Mouse (Mus musculus) embryonic facial prominence, embryonic 14.5 days (tissue): ENCODE data around the gene Atxn7l2. TPM values are rescaled to one million over a fixed set of nuclear protein-coding genes. Genes with fewer than 3 reads are reported as not detected.

ENCODE experiments used
- ATAC-seq: fragments of 200-750 bp; cut with Nextera tagmentation; 2 replicates; pipeline ENCODE4 v1.8.0; 2017; ENCODE audit warnings: low read depth, moderate number of reproducible peaks, moderate TSS enrichment
- DNase-seq: peaks from one replicate; pipeline ENCODE4 v3.0.0-alpha.2; 2015; ENCODE audit warnings: low spot score
- H3K27ac ChIP-seq: fragments of 300-500 bp; sonication (generic); replicated peaks from 2 replicates; pipeline ENCODE4 v1.5.1; 2014; ENCODE audit warnings: low read depth, mild to moderate bottlenecking, low read length, moderate library complexity
- H3K27me3 ChIP-seq: fragments of 300-500 bp; sonication (generic); replicated peaks from 2 replicates; pipeline ENCODE4 v1.6.1; 2014; ENCODE audit warnings: low read length; ENCODE audit not compliant: control insufficient read depth, insufficient read depth
- H3K36me3 ChIP-seq: fragments of 300-500 bp; sonication (generic); 2 replicates; pipeline ENCODE4 v1.6.1; 2014; ENCODE audit warnings: low read length, mixed read lengths; ENCODE audit not compliant: control insufficient read depth, insufficient read depth
- H3K4me1 ChIP-seq: fragments of 300-500 bp; sonication (generic); 2 replicates; pipeline ENCODE4 v1.6.1; 2014; ENCODE audit warnings: antibody characterized with exemption, low read length; ENCODE audit not compliant: control insufficient read depth, insufficient read depth
- H3K4me2 ChIP-seq: fragments of 300-500 bp; sonication (generic); 2 replicates; pipeline ENCODE4 v1.6.1; 2014; ENCODE audit warnings: low read depth, mild to moderate bottlenecking, low read length, moderate library complexity, mixed read lengths
- H3K4me3 ChIP-seq: fragments of 300-500 bp; sonication (generic); 2 replicates; pipeline ENCODE4 v1.5.1; 2014; ENCODE audit warnings: low read depth, mild to moderate bottlenecking, low read length
- H3K9ac ChIP-seq: fragments of 300-500 bp; sonication (generic); 2 replicates; pipeline ENCODE4 v1.6.1; 2014; ENCODE audit warnings: low read depth, mild to moderate bottlenecking, low read length, moderate library complexity, mixed read lengths
- H3K9me3 ChIP-seq: fragments of 300-500 bp; sonication (generic); 2 replicates; pipeline ENCODE4 v1.6.1; 2016; ENCODE audit warnings: low read length; ENCODE audit not compliant: control insufficient read depth
- WGBS: fragments of 180-500 bp; shearing (Covaris S2); extraction: QIAGEN DNeasy Blood & Tissue Kit; methylation state at CpG from one replicate; pipeline ENCODE4 v1.1.7; 2014; 5-methylcytosine and 5-hydroxymethylcytosine counted together
- polyA plus RNA-seq: library from polyadenylated mRNA; unstranded; fragments of >200 nt; fragmentation: Nextera tagmentation; extraction: Ambion mirVana; gene quantifications from 2 replicates; pipeline ENCODE4 v1.2.1, GENCODE M21; 2014

Atxn7l2 gene
- polyA plus RNA-seq, 1 experiment from 2014 or later: 15.6 TPM

DNA sequence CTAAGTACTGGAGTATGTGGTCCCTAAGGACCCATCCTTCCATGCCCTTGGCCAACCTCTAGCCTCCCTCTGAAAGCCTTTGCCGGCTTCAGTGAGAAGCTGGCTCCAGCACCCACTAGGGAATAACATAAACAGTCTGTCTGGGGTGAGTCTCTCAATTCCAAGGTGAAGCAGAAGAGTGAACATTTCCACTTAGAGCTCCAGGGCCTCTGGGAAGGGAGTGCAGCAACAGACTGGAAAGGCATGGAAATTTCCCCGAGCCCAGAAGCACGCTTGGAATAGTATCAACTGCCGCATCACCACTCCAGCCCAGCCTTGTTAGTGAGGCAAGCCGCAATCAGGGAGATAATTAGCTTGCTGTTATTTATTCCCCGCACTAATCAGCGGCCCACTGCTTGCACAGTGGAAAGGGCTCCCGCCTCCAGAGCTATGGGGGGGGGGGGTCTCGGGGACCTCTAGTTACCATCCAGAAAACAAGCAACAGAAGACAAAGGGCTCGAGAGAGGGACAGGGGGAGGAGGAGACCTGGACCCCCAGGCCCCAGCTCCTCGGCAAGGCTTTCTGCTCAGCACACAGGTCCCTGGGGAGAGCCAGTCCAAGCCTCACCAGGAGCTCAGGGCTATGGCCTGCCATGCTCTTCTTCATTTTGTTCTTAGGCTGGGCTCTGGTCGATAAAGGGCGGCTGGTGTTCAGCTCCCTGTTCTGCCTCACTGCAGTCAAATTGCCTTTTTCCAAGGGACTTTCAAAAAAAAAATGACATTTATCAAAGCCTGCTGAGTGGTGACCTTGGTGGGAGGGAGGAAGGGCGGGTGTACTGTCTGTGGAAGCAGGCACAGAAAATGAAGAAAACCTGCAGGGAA lies 35.8 kb downstream of the Atxn7l2 start:
- Histone ChIP-seq H3K9ac (peak overlapping the region; percentile 38; the same call in 1 of the 2 replicates), H3K4me2 (peak overlapping the region; percentile 39), H3K27me3 (no peaks in the 10 kb centered on the region), H3K9me3 (no peaks in the 10 kb centered on the region), H3K4me3 (no peak overlapping the region), H3K27ac (peak overlapping the region; percentile 67; the same call in 1 of the 2 replicates), H3K4me1 (peaks cover 18% of the 10 kb centered on the region; the same call in 1 of the 2 replicates), H3K36me3 (no peaks in the 10 kb centered on the region)
- ATAC-seq (peak; percentile 87), DNase-seq (peak; percentile 88)
- WGBS: 21% methylated on average over 11 of the region's 14 CpGs

DNA sequence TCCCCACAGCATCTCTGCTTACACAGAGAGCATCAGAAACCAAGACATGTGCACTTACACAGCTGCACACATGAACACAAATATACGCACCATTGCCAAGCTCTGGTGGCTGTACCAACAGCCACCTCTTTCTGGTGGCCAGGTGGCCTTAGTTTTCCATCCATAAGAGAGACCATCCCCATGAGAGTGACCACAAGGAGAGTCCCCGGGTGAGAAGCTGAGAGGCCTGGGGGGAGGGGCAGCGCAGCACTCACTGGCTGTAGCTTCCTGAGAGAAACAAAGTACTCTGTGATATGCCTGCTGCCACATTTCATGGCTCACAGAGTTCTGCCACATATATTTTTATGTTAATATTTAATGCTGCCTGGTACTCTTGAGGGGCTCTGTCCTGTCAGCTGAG lies 41.5 kb downstream of the Atxn7l2 start:
- Histone ChIP-seq H3K27me3 (no peaks in the 10 kb centered on the region), H3K9ac (no peak overlapping the region), H3K4me2 (no peak overlapping the region), H3K9me3 (no peaks in the 10 kb centered on the region), H3K4me1 (peaks cover 27% of the 10 kb centered on the region), H3K27ac (no peak overlapping the region), H3K4me3 (no peak overlapping the region), H3K36me3 (no peaks in the 10 kb centered on the region)
- DNase-seq (peak; percentile 23), ATAC-seq (no peak)
- 36% methylated on average over 3 of the region's 3 CpGs for WGBS

DNA sequence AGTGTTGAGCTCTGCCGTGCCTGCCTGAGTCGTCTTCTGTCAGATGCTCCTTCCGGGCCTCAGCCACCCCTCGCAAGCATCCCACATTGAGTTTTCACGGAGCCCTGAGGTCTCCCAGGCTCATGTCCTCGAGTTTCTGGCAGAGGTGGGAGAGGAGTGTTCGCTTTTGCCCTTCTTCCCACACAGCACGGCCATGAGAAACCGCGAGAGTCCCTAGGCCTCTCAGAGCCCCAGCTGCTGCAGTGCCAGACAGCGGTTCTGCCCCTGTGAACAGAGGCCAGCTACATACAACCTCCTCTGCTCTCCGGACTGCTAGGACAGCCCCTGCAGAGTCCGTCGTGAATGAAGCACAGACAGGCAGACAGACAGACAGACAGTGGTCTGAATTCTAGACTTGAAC lies 43.2 kb downstream of the Atxn7l2 start:
- H3K27me3 ChIP-seq: no peaks in the 10 kb centered on the region
- peaks cover 26% of the 10 kb centered on the region for H3K4me1 ChIP-seq
- no peaks in the 10 kb centered on the region for H3K36me3 ChIP-seq
- H3K4me2 ChIP-seq: no peak overlapping the region
- H3K9me3 ChIP-seq: no peaks in the 10 kb centered on the region
- no peak for ATAC-seq
- H3K9ac ChIP-seq: peak overlapping the region; percentile 32
- peak overlapping the region; percentile 49; the same call in 1 of the 2 replicates for H3K27ac ChIP-seq
- DNase-seq: peak; percentile 51
- WGBS: 22% methylated on average over 14 of the region's 14 CpGs
- no peak overlapping the region for H3K4me3 ChIP-seq

DNA sequence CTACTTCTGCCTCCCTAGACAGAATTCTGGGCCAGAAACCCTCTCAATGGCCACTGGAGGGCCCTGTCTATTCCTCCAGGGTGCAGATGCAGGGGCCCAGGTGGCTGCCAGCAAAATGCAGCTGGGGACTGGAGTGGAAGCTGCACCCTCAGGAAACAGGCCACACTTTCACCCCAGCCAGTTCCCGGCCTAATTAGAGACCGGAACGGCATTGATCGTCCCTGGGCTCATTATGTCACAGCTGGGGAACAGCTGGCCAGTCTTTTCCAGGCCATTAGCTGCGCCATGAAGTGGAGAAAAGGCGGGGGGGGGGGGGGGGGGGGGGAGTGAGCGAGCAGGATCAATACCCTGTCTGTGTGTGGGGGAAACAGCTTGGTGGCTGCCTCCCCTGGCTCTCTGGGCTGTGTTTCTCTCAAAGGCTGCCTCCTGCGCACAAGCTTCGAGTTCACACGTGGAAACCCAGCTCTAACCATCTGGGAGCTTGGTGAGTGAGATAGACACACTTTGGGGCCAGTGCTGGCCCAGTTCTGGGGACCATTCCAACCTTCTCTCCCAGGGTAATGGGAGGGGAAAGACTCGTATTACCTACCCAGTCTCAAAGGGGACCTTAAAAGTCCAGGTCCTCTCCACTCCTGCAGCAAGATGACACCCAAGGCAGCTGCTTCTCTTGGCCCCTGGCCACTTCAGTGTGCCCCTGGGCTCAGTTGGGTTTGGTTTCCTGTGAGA lies 44.1 kb downstream of the Atxn7l2 start:
- no peak overlapping the region for H3K9ac ChIP-seq

GRCm38 (mm10) chr3:108165532-108166315 lies 45.0 kb downstream of the Atxn7l2 start:
- WGBS: 25% methylated on average over 10 of the region's 10 CpGs
- Histone ChIP-seq H3K4me1 (peaks cover 26% of the 10 kb centered on the region), H3K4me2 (no peak overlapping the region), H3K27ac (peak overlapping the region; percentile 31; the same call in 1 of the 2 replicates), H3K36me3 (no peaks in the 10 kb centered on the region), H3K9ac (no peak overlapping the region), H3K9me3 (no peaks in the 10 kb centered on the region), H3K4me3 (no peak overlapping the region), H3K27me3 (no peaks in the 10 kb centered on the region)
- DNase-seq: peak; percentile 36
- peak; percentile 23 for ATAC-seq

More for the DNA sequence above, 44.1 kb downstream of the Atxn7l2 start:
- H3K4me3 ChIP-seq: no peak overlapping the region
- no peaks in the 10 kb centered on the region for H3K9me3 ChIP-seq
- peaks cover 26% of the 10 kb centered on the region for H3K4me1 ChIP-seq
- ATAC-seq (peak; percentile 72), DNase-seq (peak; percentile 87)
- no peaks in the 10 kb centered on the region for H3K36me3 ChIP-seq
- no peak overlapping the region for H3K4me2 ChIP-seq
- H3K27ac ChIP-seq: peak overlapping the region; percentile 49
- H3K27me3 ChIP-seq: no peaks in the 10 kb centered on the region
- WGBS: 6% methylated on average over 8 of the region's 11 CpGs

DNA sequence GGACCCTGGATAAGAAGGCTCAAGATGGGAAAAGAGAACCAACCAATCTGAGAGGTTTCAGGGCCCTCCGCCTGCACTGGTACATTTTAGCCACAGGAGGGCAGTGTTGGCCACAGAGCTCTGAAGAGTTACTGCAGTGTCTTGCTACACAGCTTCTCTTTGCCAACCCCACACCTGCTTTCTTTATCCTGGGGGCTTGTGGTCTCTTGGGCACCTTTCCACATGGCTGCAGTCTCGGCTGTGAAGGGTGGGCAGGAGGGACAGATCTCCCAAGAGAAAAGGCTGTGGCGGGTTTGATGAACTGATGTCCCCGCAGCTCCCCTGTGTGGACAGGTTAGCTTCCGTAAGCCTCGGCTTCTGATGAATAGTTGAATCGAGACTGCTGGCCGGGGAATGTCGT lies 45.9 kb downstream of the Atxn7l2 start:
- H3K4me2 ChIP-seq: peak overlapping the region; percentile 46
- peaks cover 26% of the 10 kb centered on the region for H3K4me1 ChIP-seq
- 13% methylated on average over 9 of the region's 9 CpGs for WGBS
- no peaks in the 10 kb centered on the region for H3K9me3 ChIP-seq
- H3K27me3 ChIP-seq: no peaks in the 10 kb centered on the region
- peak overlapping the region; percentile 19 for H3K4me3 ChIP-seq
- H3K27ac ChIP-seq: no peak overlapping the region
- DNase-seq: peak; percentile 85
- no peaks in the 10 kb centered on the region for H3K36me3 ChIP-seq
- ATAC-seq: peak; percentile 61
- no peak overlapping the region for H3K9ac ChIP-seq

DNA sequence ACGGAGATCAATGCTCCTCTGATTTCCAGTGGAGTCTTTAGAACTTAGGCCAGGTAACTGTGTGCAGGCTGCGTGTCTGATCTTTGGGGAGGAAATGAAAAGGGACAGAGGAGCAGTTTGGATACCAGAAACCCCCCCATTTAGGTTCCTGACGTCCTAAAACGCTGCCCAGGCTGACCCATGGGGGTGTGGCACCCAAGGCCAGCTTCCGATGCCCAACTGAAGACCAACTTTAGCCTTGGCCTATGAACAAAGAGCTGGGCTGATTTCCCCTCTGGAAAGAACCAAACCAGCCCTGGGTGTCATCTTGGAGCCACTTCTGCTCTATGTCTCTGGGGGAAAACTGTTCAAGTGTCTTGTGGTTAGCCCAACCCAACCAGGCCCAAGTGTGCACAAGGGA lies 46.6 kb downstream of the Atxn7l2 start:
- 55% methylated on average over 5 of the region's 5 CpGs for WGBS
- Histone ChIP-seq H3K27me3 (no peaks in the 10 kb centered on the region), H3K27ac (no peak overlapping the region), H3K4me1 (peaks cover 26% of the 10 kb centered on the region), H3K36me3 (no peaks in the 10 kb centered on the region), H3K4me2 (no peak overlapping the region), H3K9ac (no peak overlapping the region), H3K4me3 (no peak overlapping the region), H3K9me3 (no peaks in the 10 kb centered on the region)
- ATAC-seq: no peak
- no peak for DNase-seq

GRCm38 (mm10) chr3:108158383-108159037 lies 52.2 kb downstream of the Atxn7l2 start:
- no peaks in the 10 kb centered on the region for H3K36me3 ChIP-seq
- no peaks in the 10 kb centered on the region for H3K9me3 ChIP-seq
- 0 out of 2 replicates have a peak overlapping the region, but pooled peaks have one; percentile 27 for H3K9ac ChIP-seq
- DNase-seq (peak; percentile 29), ATAC-seq (peak; percentile 51)
- WGBS: 66% methylated on average over 9 of the region's 9 CpGs
- no peak overlapping the region for H3K27ac ChIP-seq
- no peaks in the 10 kb centered on the region for H3K4me1 ChIP-seq
- H3K4me2 ChIP-seq: no peak overlapping the region
- H3K27me3 ChIP-seq: no peaks in the 10 kb centered on the region
- H3K4me3 ChIP-seq: no peak overlapping the region
